ENCODE assay signal across 11 mouse cellular contexts in genomic region chr15:86172124-86172523, GRCm38 (mm10). TPM values are rescaled to one million over a fixed set of nuclear protein-coding genes. Genes with fewer than 3 reads are reported as not detected.
DNase-seq lines count a peak whose midpoint lies in the region; ATAC-seq lines count a peak whose summit lies in the region.
"Had no signal": no experiment of that assay in that cellular context is flagged by ENCODE, and none has a peak within 500 bp of the region (broad histone marks: within the 10 kb centered on the region; RNA-seq: fewer than 3 reads in every experiment).

No protein-coding gene starts in this region.

- DNase-seq in cerebellum, adult 9-10 months, result peak; percentile 34
- no peak for DNase-seq in cerebellum, postnatal 36 days
- DNase-seq in thymus, postnatal 25 days, result peak; percentile 31
- DNase-seq in thymus, postnatal 10 days (ENCODE audit: low spot score in 2 of 2), result no peak
- DNase-seq: liver, embryonic 13.5 days had no signal

- WGBS in heart, embryonic 14.5 days, result 7% methylated on average over 3 of the region's 3 CpGs
- WGBS in kidney, embryonic 16.5 days, result 42% methylated on average over 3 of the region's 3 CpGs

- no peak overlapping the region for H3K4me3 ChIP-seq in heart, embryonic 14.5 days (ENCODE audit: control insufficient read depth in 1 of 2, insufficient read depth in 1 of 2, low read depth in 1 of 2, low read length in 2 of 2)
- no peak overlapping the region for H3K4me3 ChIP-seq in kidney, embryonic 16.5 days (ENCODE audit: low read length)
- H3K4me3 ChIP-seq: hindbrain, embryonic 10.5 days; liver, embryonic 13.5 days had no signal

- H3K36me3 ChIP-seq in heart, embryonic 14.5 days (ENCODE audit: control insufficient read depth, insufficient read depth, low read length), result no peaks in the 10 kb centered on the region
- no peaks in the 10 kb centered on the region for H3K36me3 ChIP-seq in kidney, embryonic 16.5 days (ENCODE audit: insufficient read depth, low read length)
- H3K36me3 ChIP-seq: hindbrain, embryonic 10.5 days; liver, embryonic 13.5 days had no signal

- no peaks in the 10 kb centered on the region for H3K27me3 ChIP-seq in heart, embryonic 14.5 days (ENCODE audit: control insufficient read depth, insufficient read depth, low read length)
- H3K27me3 ChIP-seq in kidney, embryonic 16.5 days (ENCODE audit: insufficient read depth, low read length), result no peaks in the 10 kb centered on the region
- H3K27me3 ChIP-seq: liver, embryonic 13.5 days had no signal

- H3K9ac ChIP-seq in heart, embryonic 14.5 days (ENCODE audit: low read length), result no peak overlapping the region
- no peak overlapping the region for H3K9ac ChIP-seq in kidney, embryonic 16.5 days (replicated peaks; ENCODE audit: low read length)
- H3K9ac ChIP-seq: liver, embryonic 13.5 days had no signal

- peaks cover 62 to 79% of the 10 kb centered on the region in 2 experiments for H3K4me1 ChIP-seq in heart, embryonic 14.5 days (ENCODE audit: control insufficient read depth in 2 of 2, insufficient read depth in 2 of 2, low read length in 2 of 2)
- peaks cover 43% of the 10 kb centered on the region for H3K4me1 ChIP-seq in kidney, embryonic 16.5 days (ENCODE audit: insufficient read depth, low read length)

- no peaks in the 10 kb centered on the region for H3K9me3 ChIP-seq in heart, embryonic 14.5 days (ENCODE audit: control insufficient read depth, low read length)
- no peaks in the 10 kb centered on the region for H3K9me3 ChIP-seq in kidney, embryonic 16.5 days (ENCODE audit: low read length)
- H3K9me3 ChIP-seq: hindbrain, embryonic 10.5 days; liver, embryonic 13.5 days had no signal

- peak; percentile 68 for ATAC-seq in heart, embryonic 14.5 days (ENCODE audit: insufficient number of reproducible peaks, insufficient read depth, low FRiP score, low read depth)
- no peak for ATAC-seq in megakaryocyte-erythroid progenitor cell, adult 5-6 weeks (replicated peaks; ENCODE audit: low FRiP score, low TSS enrichment, poor library complexity, severe bottlenecking)
- ATAC-seq in kidney, embryonic 16.5 days (ENCODE audit: low FRiP score, low TSS enrichment), result no peak
- ATAC-seq: CD4-positive, CD25-positive, alpha-beta regulatory T cell, adult 4 months; intestine, embryonic 16.5 days had no signal

- peak overlapping the region; percentile 42 to 64; a peak in 3 of 4 replicates for H3K27ac ChIP-seq in heart, embryonic 14.5 days (replicated peaks in 1 of 2; ENCODE audit: control insufficient read depth in 1 of 2, insufficient read depth in 1 of 2, low read depth in 2 of 2, low read length in 2 of 2)
- H3K27ac ChIP-seq in kidney, embryonic 16.5 days (ENCODE audit: low read length), result no peak overlapping the region
- H3K27ac ChIP-seq: hindbrain, embryonic 10.5 days; liver, embryonic 13.5 days had no signal

- peak overlapping the region; percentile 35; the same call in 1 of the 2 replicates for H3K4me2 ChIP-seq in heart, embryonic 14.5 days (ENCODE audit: low read length)
- H3K4me2 ChIP-seq in kidney, embryonic 16.5 days (replicated peaks; ENCODE audit: low read depth, low read length), result no peak overlapping the region
- H3K4me2 ChIP-seq: liver, embryonic 13.5 days had no signal

RNA-seq across cellular contexts. Expression of gene Cerk, which starts 13.8 kb away (rescaled TPM):
- 15.4 and 16.1 TPM in 2 replicates for polyA plus RNA-seq in heart, embryonic 14.5 days (2014; fragmentation: Nextera tagmentation; extraction: Ambion mirVana)
- total RNA-seq in megakaryocyte-erythroid progenitor cell, adult 5-6 weeks (2014; fragmentation: Nextera tagmentation), result 5.6 and 7.1 TPM in 2 replicates
- 3.5 and 6.1 TPM in 2 replicates for total RNA-seq in megakaryocyte-erythroid progenitor cell, adult 5-6 weeks (2017)
- polyA plus RNA-seq in kidney, embryonic 16.5 days (2015; fragmentation: Nextera tagmentation; extraction: Ambion mirVana), result 13.6 and 13.7 TPM in 2 replicates

RNA-seq across cellular contexts. Expression of gene Tbc1d22a, which starts 42.1 kb away (rescaled TPM):
- polyA plus RNA-seq in heart, embryonic 14.5 days (2014; fragmentation: Nextera tagmentation; extraction: Ambion mirVana), result 8.6 and 9.1 TPM in 2 replicates
- 13.0 and 13.7 TPM in 2 replicates for total RNA-seq in megakaryocyte-erythroid progenitor cell, adult 5-6 weeks (2014; fragmentation: Nextera tagmentation)
- total RNA-seq in megakaryocyte-erythroid progenitor cell, adult 5-6 weeks (2017), result 12.5 and 13.5 TPM in 2 replicates
- 16.5 and 16.6 TPM in 2 replicates for polyA plus RNA-seq in kidney, embryonic 16.5 days (2015; fragmentation: Nextera tagmentation; extraction: Ambion mirVana)

Comparison
In these comparisons a context has a peak if more than half of its experiments do, and no peak if none do; other contexts are left out.
1. DNase-seq: peak in cerebellum, adult 9-10 months (single experiment) and thymus, postnatal 25 days (single experiment); none in cerebellum, postnatal 36 days (0 of 2) and thymus, postnatal 10 days (0 of 2).